Mouse (Mus musculus) kidney, embryonic 16.5 days (tissue): ENCODE data around the gene Ehhadh. TPM values are rescaled to one million over a fixed set of nuclear protein-coding genes. Genes with fewer than 3 reads are reported as not detected.

Experiments
- ATAC-seq: fragments of 200-750 bp; cut with Nextera tagmentation; 2 replicates; pipeline ENCODE4 v1.8.0; 2017; ENCODE audit warnings: moderate TSS enrichment; ENCODE audit not compliant: low FRiP score, low TSS enrichment
- H3K27ac ChIP-seq: fragments of 300-500 bp; sonication (generic); 2 replicates; pipeline ENCODE4 v1.5.1; 2014; ENCODE audit warnings: low read length
- H3K27me3 ChIP-seq: fragments of 300-500 bp; sonication (generic); 2 replicates; pipeline ENCODE4 v1.6.1; 2014; ENCODE audit warnings: low read length, control low read depth, mixed read lengths; ENCODE audit not compliant: insufficient read depth
- H3K36me3 ChIP-seq: fragments of 300-500 bp; sonication (generic); 2 replicates; pipeline ENCODE4 v1.6.1; 2014; ENCODE audit warnings: low read length, control low read depth, mixed read lengths; ENCODE audit not compliant: insufficient read depth
- H3K4me1 ChIP-seq: fragments of 300-500 bp; sonication (generic); 2 replicates; pipeline ENCODE4 v1.6.1; 2014; ENCODE audit warnings: low read length, control low read depth, mixed read lengths; ENCODE audit not compliant: insufficient read depth
- H3K4me2 ChIP-seq: fragments of 300-500 bp; sonication (generic); replicated peaks from 2 replicates; pipeline ENCODE4 v1.6.1; 2014; ENCODE audit warnings: low read depth, low read length
- H3K4me3 ChIP-seq: fragments of 300-500 bp; sonication (generic); 2 replicates; pipeline ENCODE4 v1.5.1; 2014; ENCODE audit warnings: mild to moderate bottlenecking, low read length
- H3K9ac ChIP-seq: fragments of 300-500 bp; sonication (generic); replicated peaks from 2 replicates; pipeline ENCODE4 v1.6.1; 2014; ENCODE audit warnings: low read length
- H3K9me3 ChIP-seq: fragments of 300-500 bp; sonication (generic); 2 replicates; pipeline ENCODE4 v1.6.1; 2016; ENCODE audit warnings: low read length, control low read depth
- WGBS: fragments of 180-500 bp; shearing (Covaris S2); extraction: QIAGEN DNeasy Blood & Tissue Kit; methylation state at CpG from one replicate; pipeline ENCODE4 v1.1.7; 2014; 5-methylcytosine and 5-hydroxymethylcytosine counted together
- polyA plus RNA-seq: library from polyadenylated mRNA; unstranded; fragments of >200 nt; fragmentation: Nextera tagmentation; extraction: Ambion mirVana; gene quantifications from 2 replicates; pipeline ENCODE4 v1.2.1, GENCODE M21; 2015

The Ehhadh gene
- polyA plus RNA-seq, 1 experiment from 2014 or later, result 6.7 TPM

DNA sequence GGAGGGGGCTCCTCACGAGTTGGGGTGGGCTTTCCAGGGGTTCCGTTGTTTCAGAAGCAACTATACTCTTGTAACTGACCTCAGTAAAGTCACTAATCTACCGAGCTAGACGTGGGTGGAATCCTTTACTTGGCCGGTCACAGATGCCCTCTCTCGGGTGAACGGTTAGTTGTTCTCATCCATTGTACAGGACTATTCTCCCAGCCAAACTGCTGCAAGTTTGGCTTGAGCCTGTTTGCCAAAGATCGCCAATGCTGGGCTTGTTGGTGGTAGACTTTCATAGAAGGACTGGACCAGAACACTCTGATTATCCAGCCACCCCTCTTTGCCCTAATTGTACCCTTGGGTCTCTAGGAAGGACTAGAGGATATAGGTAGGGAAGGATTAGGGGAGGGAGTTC is 1.3 kb downstream of the Ehhadh start:
- H3K9ac ChIP-seq, result no peak overlapping the region
- no peaks in the 10 kb centered on the region for H3K27me3 ChIP-seq
- no peak overlapping the region for H3K4me2 ChIP-seq
- no peak overlapping the region for H3K27ac ChIP-seq
- H3K36me3 ChIP-seq, result no peaks in the 10 kb centered on the region
- no peak for ATAC-seq
- peaks cover 9% of the 10 kb centered on the region for H3K4me1 ChIP-seq
- 89% methylated on average over 8 of the region's 8 CpGs for WGBS
- no peak overlapping the region for H3K4me3 ChIP-seq
- 0 out of 2 replicates have a peak, but pooled peaks cover 9% of the 10 kb centered on the region for H3K9me3 ChIP-seq

DNA sequence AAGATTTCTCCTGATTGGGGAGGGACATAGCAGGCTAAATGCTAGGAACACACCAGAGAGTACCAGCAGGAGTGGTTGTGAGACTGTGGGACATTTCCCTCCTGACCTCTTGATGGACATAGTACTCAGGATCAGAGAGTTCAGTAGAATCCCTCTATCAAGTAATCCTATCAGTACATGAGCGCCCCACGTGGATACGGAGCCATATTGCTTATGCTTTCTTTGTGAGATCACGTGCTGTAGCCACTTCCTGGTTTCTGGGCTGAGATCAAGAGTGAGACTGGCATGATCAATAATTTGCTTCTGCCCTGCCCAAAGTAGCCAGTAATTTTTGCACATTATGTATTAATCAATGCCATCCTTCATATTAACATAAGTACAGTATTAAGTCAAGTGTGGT is 2.6 kb downstream of the Ehhadh start:
- H3K4me2 ChIP-seq, result no peak overlapping the region
- H3K27me3 ChIP-seq, result no peaks in the 10 kb centered on the region
- peaks cover 9% of the 10 kb centered on the region for H3K4me1 ChIP-seq
- ATAC-seq, result no peak
- no peak overlapping the region for H3K9ac ChIP-seq
- H3K27ac ChIP-seq, result no peak overlapping the region
- 0 out of 2 replicates have a peak, but pooled peaks cover 9% of the 10 kb centered on the region for H3K9me3 ChIP-seq
- WGBS, result 78% methylated on average over 4 of the region's 4 CpGs
- no peaks in the 10 kb centered on the region for H3K36me3 ChIP-seq
- no peak overlapping the region for H3K4me3 ChIP-seq

DNA sequence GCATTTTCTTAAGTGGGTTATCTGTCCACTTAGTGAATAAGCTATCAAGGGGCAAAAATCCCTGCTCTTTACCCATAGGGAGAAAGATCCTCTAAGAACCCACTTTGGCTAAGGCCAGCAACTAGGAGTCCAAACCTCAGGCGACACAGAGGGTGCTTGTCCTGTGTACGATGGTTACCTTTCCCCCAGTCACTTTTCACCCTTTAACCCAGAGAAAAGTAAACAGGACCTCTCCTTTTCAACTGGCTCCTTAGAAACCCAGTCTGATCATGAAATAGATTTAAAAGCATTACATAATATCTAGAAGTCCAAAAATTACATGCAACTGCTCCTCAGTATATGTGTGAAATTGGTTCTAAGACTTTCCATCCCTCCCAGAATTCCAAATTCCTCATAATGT is 4.8 kb downstream of the Ehhadh start:
- ATAC-seq, result no peak
- Histone ChIP-seq H3K9me3 (no peaks in the 10 kb centered on the region), H3K27me3 (no peaks in the 10 kb centered on the region), H3K27ac (no peak overlapping the region), H3K4me1 (peaks cover 4% of the 10 kb centered on the region), H3K4me2 (no peak overlapping the region), H3K9ac (no peak overlapping the region), H3K36me3 (no peaks in the 10 kb centered on the region), H3K4me3 (no peak overlapping the region)
- 62% methylated on average over 2 of the region's 2 CpGs for WGBS

DNA sequence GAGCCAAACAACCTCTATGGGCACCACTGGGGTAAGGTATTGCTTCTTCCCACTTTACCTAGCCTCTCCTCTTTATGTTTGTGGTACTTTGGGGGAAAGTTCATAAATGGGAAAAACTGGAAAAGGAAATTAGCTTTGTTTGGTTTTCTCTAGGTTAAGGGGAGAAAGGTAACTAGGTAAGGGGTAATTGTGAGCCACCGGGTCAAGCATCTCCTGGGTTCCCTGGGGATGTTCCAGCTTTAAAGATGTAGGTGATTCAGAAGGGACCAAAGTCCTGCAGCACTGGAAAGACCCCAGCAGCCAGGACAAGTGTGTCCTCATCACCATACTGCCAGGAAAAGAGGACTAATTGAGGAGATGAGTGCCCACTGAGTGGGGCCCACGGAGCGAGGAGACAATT is 5.7 kb downstream of the Ehhadh start:
- H3K27ac ChIP-seq, result no peak overlapping the region
- H3K36me3 ChIP-seq, result no peaks in the 10 kb centered on the region
- no peaks in the 10 kb centered on the region for H3K4me1 ChIP-seq
- no peak for ATAC-seq
- H3K4me2 ChIP-seq, result no peak overlapping the region
- no peaks in the 10 kb centered on the region for H3K9me3 ChIP-seq
- no peak overlapping the region for H3K4me3 ChIP-seq
- no peak overlapping the region for H3K9ac ChIP-seq
- WGBS, result 84% methylated on average over 3 of the region's 3 CpGs
- H3K27me3 ChIP-seq, result no peaks in the 10 kb centered on the region

DNA sequence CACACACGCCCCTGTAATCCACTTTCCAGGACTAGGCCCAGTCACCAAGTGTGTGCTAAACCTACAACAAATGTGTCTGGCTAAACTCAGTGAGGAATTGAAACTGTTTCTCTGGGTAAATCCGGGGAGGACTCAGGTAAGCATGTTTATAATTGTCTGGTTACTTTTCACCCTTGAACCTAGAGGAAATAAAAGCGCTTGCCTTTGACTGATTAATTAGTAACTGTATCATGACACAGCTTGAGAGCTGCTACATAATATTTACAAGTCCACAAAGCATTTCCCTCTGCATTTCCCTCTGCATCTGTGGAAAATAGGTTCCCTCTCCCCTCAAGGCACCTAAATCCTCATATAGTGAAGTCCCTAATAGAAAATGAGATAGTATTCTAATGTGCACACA is 6.3 kb downstream of the Ehhadh start:
- no peak overlapping the region for H3K4me2 ChIP-seq
- H3K27ac ChIP-seq, result no peak overlapping the region
- H3K4me1 ChIP-seq, result no peaks in the 10 kb centered on the region
- 34% methylated on average over 3 of the region's 3 CpGs for WGBS
- H3K9ac ChIP-seq, result no peak overlapping the region
- H3K4me3 ChIP-seq, result no peak overlapping the region
- no peaks in the 10 kb centered on the region for H3K36me3 ChIP-seq
- ATAC-seq, result no peak
- no peaks in the 10 kb centered on the region for H3K9me3 ChIP-seq
- no peaks in the 10 kb centered on the region for H3K27me3 ChIP-seq

DNA sequence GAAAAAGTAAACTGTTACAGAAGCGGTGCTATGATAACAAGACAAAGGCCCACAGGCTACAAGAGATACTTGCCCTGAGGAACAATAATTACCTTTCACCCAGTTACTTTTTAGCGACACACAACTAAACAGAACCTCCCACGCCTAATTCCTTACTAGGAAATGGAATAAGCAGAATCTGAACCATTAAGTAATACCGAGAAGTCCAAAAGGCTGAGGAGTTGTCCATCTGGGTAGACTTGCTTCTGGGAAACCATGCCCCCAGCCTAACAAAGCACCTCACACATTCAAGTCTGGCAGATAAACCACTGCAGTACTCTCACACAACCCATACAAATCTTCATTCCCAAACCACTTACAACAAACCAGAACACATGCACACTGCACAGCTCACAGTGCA is 8.5 kb downstream of the Ehhadh start:
- Histone ChIP-seq H3K4me1 (no peaks in the 10 kb centered on the region), H3K4me3 (no peak overlapping the region), H3K27me3 (no peaks in the 10 kb centered on the region), H3K4me2 (no peak overlapping the region), H3K27ac (no peak overlapping the region), H3K9ac (no peak overlapping the region), H3K9me3 (no peaks in the 10 kb centered on the region), H3K36me3 (no peaks in the 10 kb centered on the region)
- ATAC-seq, result no peak
- 85% methylated on average over 4 of the region's 4 CpGs for WGBS

DNA sequence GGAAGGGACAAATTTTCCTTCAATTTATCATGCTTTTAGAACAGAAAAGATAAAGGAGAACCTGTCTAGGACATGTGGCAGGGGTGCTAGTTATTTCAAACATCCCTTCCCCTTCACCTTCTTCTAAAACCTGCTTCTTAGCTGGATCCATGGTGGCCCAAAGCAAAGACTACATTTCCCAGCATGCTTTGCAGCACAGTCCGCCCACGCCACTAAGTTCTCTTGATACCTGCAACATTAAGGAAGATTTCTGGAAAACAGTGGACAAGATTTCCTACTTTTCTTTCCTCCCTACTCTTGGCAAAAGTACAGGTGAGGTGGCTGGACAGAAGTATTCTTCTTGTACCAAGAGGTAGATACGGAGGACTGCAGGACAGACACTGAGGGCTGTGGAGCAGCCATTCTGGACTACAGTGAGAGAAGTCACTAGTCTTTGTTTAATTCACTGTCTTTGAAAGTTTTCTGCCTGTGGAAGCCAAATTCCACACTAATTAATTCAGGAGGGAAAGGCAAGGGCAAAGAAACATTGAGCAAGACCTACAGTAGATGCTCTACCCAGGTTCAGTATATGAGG is 9.2 kb downstream of the Ehhadh start:
- 54% methylated on average over 3 of the region's 3 CpGs for WGBS
- H3K4me2 ChIP-seq, result peak overlapping the region; percentile 20; the same call in 1 of the 2 replicates

DNA sequence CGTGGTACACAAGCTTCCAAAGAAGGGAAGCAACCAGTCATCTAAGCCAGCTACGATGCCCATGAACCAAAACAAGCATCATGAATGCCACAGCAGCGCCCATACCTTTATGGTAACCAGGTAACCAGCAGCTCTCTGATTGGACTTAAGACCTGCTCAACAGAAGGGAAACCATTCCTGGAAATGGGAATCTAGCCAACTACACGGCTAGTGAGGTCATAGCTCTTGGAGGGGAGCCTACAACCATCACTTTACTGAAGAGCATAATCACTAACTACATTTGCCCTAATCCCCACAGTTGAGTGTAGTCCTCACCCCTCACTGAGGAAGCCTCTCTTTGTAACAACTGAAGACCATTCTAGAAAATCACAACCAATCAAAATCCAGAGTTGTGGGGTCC is 12.9 kb downstream of the Ehhadh start:
- 90% methylated on average over 4 of the region's 4 CpGs for WGBS
- Histone ChIP-seq H3K9ac (no peak overlapping the region), H3K4me1 (no peaks in the 10 kb centered on the region), H3K36me3 (no peaks in the 10 kb centered on the region), H3K27ac (no peak overlapping the region), H3K4me2 (no peak overlapping the region), H3K27me3 (no peaks in the 10 kb centered on the region), H3K9me3 (no peaks in the 10 kb centered on the region), H3K4me3 (no peak overlapping the region)
- ATAC-seq, result no peak

More for the DNA sequence above, 9.2 kb downstream of the Ehhadh start:
- Histone ChIP-seq H3K4me1 (no peaks in the 10 kb centered on the region), H3K27ac (no peak overlapping the region), H3K36me3 (no peaks in the 10 kb centered on the region), H3K27me3 (no peaks in the 10 kb centered on the region), H3K4me3 (peak overlapping the region; percentile 29), H3K9me3 (no peaks in the 10 kb centered on the region), H3K9ac (no peak overlapping the region)
- ATAC-seq, result no peak

DNA sequence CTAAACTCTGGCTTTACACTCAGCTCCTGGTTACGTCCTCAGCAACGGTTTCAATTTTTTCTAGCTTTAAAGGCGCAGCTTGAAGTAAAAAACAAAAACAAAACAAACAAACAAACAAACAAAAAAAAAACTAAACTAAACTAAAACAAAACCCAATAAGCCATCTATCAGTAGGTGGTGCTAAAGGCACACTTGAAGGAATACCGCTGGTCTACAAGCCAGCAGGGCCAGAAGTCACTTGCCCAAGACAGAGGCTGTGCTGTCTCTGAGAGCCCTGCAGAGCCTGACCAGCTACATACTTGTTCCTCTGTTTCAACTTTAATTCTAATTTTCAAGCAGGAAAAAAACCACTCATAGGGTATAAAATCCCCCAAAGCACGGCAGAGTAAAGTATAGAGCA is 17.9 kb downstream of the Ehhadh start:
- no peak overlapping the region for H3K4me3 ChIP-seq
- H3K4me1 ChIP-seq, result no peaks in the 10 kb centered on the region
- 66% methylated on average over 5 of the region's 5 CpGs for WGBS
- no peak overlapping the region for H3K4me2 ChIP-seq
- no peak for ATAC-seq
- no peaks in the 10 kb centered on the region for H3K36me3 ChIP-seq
- H3K9me3 ChIP-seq, result no peaks in the 10 kb centered on the region
- no peak overlapping the region for H3K9ac ChIP-seq
- no peaks in the 10 kb centered on the region for H3K27me3 ChIP-seq
- no peak overlapping the region for H3K27ac ChIP-seq

DNA sequence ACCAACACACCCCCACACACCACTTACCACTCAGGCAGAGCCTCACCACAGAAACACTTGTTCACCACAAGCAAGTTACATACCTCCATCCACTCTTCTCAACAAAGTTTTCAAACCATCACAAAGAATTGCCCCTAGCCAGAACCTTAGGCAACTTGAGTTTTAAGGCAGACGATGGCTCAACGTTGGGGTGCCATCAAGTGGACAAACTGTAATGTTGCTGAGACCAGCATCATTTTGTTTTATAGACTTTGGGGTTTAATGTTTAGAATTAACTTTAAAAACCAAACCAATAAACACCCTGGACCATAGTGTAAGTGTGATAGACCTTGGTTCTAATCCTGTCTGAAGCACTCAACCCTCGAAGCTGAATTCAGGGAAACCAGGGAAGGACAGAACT is 19.4 kb downstream of the Ehhadh start:
- Histone ChIP-seq H3K27ac (no peak overlapping the region), H3K4me2 (no peak overlapping the region), H3K9me3 (no peaks in the 10 kb centered on the region), H3K4me1 (no peaks in the 10 kb centered on the region), H3K4me3 (no peak overlapping the region), H3K27me3 (no peaks in the 10 kb centered on the region), H3K9ac (no peak overlapping the region), H3K36me3 (no peaks in the 10 kb centered on the region)
- 74% methylated on average over 3 of the region's 3 CpGs for WGBS
- no peak for ATAC-seq
